Mouse (Mus musculus) small intestine, adult 2 months (tissue): Measurements from ENCODE around the gene Ndrg3.

ENCODE experiments used
- CTCF ChIP-seq: fragments of 200-500 bp; IDR thresholded peaks from 2 replicates; pipeline ENCODE4 v1.5.1; 2012; ENCODE audit warnings: low read depth, mild to moderate bottlenecking, control low read depth, inconsistent platforms, low read length, moderate library complexity, mixed read lengths; ENCODE audit not compliant: insufficient replicate concordance, insufficient read length; ENCODE audit errors: extremely low read depth
- POLR2A ChIP-seq: fragments of 200-500 bp; IDR thresholded peaks from 2 replicates; pipeline ENCODE4 v1.6.1; 2012; ENCODE audit warnings: low read depth, mild to moderate bottlenecking, control low read depth, inconsistent platforms, low read length, moderate library complexity

- no peak for TF ChIP-seq CTCF
- no peak for TF ChIP-seq POLR2A
These were observed 37.4 kb downstream of the Ndrg3 start for GRCm38 (mm10) chr2:156954463-156954862.
